In the genomic region with DNA sequence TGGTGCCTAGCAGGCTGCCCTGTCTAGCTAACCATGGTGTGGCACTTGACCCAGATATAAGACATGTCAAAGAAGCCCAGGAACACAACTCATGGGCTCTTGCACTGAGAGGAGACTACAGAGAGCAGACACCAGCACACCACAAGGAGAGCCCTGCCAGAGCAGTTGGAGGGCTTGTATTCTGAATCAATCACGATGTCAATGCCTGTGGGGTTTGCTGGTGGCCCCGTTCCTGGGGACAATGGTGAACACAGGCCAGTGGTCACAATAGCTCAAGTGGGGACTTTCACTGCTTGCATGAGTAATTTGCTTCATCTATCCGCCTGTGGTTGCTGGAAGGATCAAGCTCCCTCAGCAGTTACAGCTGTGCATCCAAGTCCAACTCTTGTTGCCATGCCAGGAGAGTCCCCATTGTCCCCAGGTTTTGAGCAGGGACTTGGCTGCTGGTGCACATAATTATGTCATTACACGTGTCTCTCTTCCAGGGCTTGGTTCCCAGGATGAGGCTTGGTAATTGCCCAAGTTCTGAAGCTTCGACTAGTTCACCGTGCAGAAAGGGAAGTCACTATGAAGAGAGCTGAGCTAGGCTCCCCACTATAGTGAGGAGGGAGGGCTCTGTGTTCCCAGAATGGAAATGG, we compare ENCODE assay signal across 9 mouse cellular contexts.
DNase-seq lines count a peak whose midpoint lies in the region; ATAC-seq and TF ChIP-seq lines count a peak whose summit lies in the region.
"Had no signal": no experiment of that assay in that cellular context is flagged by ENCODE, and none has a peak within 500 bp of the region (broad histone marks: within the 10 kb centered on the region; RNA-seq: fewer than 3 reads in every experiment).

No protein-coding gene starts in this region.

- no peak overlapping the region for H3K4me2 ChIP-seq in forebrain, embryonic 13.5 days
- H3K4me2 ChIP-seq in forebrain, embryonic 12.5 days, result no peak overlapping the region

- peaks cover 15% of the 10 kb centered on the region for H3K4me1 ChIP-seq in forebrain, embryonic 13.5 days
- 0 out of 2 replicates have a peak, but pooled peaks cover 4% of the 10 kb centered on the region for H3K4me1 ChIP-seq in forebrain, embryonic 12.5 days

- no peaks in the 10 kb centered on the region for H3K27me3 ChIP-seq in forebrain, embryonic 13.5 days
- no peaks in the 10 kb centered on the region for H3K27me3 ChIP-seq in forebrain, embryonic 12.5 days

- TF ChIP-seq CTCF in brain, embryonic 14.5 days (IDR thresholded peaks at IDR 0.05; ENCODE audit: borderline replicate concordance, extremely low read depth, insufficient read depth, insufficient read length), result no peak

- peak; percentile 92 for DNase-seq in brain, embryonic 14.5 days (ENCODE audit: low read depth)
- peak; percentile 59 for DNase-seq in gastrocnemius, postnatal 25 days
- peak; percentile 16 to 62 for DNase-seq in left cerebral cortex, adult 8-10 months (ENCODE audit: low spot score in 2 of 2)
- DNase-seq in testis, postnatal 10 days (ENCODE audit: low spot score), result no peak
- DNase-seq in kidney, postnatal 25 days, result no peak
- DNase-seq in urinary bladder, postnatal 25 days (ENCODE audit: low spot score), result no peak

- H3K9ac ChIP-seq in forebrain, embryonic 13.5 days, result no peak overlapping the region
- no peak overlapping the region for H3K9ac ChIP-seq in forebrain, embryonic 12.5 days

- H3K9me3 ChIP-seq in forebrain, embryonic 13.5 days (replicated peaks), result no peaks in the 10 kb centered on the region
- H3K9me3 ChIP-seq in forebrain, embryonic 12.5 days, result no peaks in the 10 kb centered on the region

- H3K27ac ChIP-seq in forebrain, embryonic 13.5 days, result peak overlapping the region; percentile 2; the same call in 1 of the 2 replicates
- no peak overlapping the region for H3K27ac ChIP-seq in forebrain, embryonic 12.5 days
- H3K27ac ChIP-seq: macrophage had no signal

- no peak for TF ChIP-seq POLR2A in brain, embryonic 14.5 days (IDR thresholded peaks at IDR 0.05; ENCODE audit: borderline replicate concordance, extremely low read depth, insufficient read depth, insufficient read length, poor library complexity, severe bottlenecking)

- no peaks in the 10 kb centered on the region for H3K36me3 ChIP-seq in forebrain, embryonic 13.5 days (ENCODE audit: poor library complexity, severe bottlenecking)
- H3K36me3 ChIP-seq in forebrain, embryonic 12.5 days (replicated peaks), result no peaks in the 10 kb centered on the region

- ATAC-seq in forebrain, embryonic 13.5 days, result peak; percentile 72
- ATAC-seq in forebrain, embryonic 12.5 days (ENCODE audit: low FRiP score), result no peak

- H3K4me3 ChIP-seq in forebrain, embryonic 13.5 days, result no peak overlapping the region
- H3K4me3 ChIP-seq in forebrain, embryonic 12.5 days (replicated peaks), result no peak overlapping the region

- WGBS in forebrain, embryonic 13.5 days, result 49% methylated on average over 6 of the region's 6 CpGs
- 76% methylated on average over 6 of the region's 6 CpGs for WGBS in forebrain, embryonic 12.5 days

Comparison
In these comparisons a context has a peak if more than half of its experiments do, and no peak if none do; other contexts are left out.
1. DNase-seq: peak in brain, embryonic 14.5 days (single experiment), gastrocnemius, postnatal 25 days (single experiment) and left cerebral cortex, adult 8-10 months (2 of 2); none in testis, postnatal 10 days (single experiment), kidney, postnatal 25 days (0 of 2) and urinary bladder, postnatal 25 days (single experiment).